Mouse (Mus musculus): ENCODE data around the gene Babam2.

Gene Babam2

DNA sequence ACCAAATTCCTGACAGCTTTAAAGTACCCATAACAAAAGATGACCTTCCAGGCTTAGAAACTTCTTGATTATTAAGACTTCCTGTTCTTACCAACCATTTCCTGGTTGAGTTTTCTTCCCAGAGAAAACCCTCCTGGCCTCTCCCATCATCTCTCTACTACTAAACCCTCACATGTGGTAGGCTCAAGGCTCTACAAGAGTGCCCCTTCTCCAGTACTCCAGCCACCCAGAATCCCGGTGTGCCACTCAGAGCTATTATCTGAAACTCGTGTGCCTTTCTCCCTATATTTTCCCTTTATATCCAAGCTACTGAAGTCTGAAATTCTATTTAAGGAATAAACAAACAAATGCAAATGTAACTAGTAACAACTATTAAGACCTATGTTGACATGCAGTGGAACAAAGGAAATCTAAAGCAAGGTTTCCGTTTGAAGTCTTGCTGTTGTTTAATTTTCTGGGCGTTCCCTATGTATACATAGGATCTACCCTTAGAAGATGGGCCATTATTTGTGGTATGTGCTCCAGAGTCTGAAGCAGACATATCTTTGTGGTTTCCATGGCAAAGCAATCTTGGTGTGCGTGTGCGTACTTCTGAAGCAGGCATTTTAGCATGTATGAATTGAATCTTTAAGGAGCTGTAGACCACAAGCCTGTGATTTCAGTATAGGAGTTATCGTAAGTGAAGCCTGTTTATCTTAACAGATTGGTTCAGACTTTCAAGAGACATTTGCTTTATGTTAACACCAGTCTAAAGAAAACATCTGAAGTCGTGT is 361.2 kb downstream of the Babam2 start:
- no peak for DNase-seq

DNA sequence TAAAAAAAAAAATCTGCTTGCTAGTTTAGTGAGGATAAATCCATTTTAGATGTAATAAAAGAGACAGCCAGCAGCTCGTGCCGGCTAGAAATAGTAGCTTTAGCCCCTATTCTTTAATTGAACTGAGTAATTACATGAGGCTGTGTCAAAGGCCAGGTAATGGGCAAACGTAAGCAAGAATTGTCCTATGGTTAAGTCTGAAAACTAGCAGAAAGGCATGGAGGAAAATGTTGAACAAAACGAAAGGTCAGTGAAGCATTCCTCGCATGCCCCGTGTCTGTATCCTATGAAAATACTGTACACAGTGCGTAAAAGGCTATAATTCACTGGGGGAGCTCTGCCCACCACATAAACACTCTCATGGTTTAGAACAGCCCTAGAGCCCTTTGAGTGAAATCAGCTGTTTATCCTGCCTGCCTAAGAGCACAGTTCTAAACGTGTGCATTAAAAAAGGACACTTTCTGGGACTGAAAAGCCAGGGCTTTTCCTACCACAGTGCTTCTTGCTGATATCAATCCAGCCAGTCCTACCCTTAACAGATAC is 361.8 kb downstream of the Babam2 start:
- no peak for DNase-seq

DNA sequence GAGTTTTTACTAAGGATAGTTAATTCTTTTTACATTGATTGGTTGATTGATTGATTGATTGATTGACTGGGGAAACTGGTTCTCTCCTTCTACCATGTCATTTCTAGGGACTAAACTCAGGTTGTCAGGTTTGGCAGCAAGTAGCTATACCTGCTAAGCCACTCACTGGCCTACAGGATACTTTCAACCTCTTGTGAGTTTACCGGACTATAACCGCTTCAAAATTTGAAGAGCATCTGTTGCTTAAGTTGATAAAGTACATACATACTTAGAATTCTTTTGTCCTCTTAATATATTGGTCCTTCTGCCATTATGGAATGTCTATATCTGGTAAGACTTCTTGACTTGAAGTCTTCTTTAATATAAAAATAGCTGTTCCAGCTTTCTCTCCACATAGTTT is 363.0 kb downstream of the Babam2 start:
- no peak for DNase-seq

DNA sequence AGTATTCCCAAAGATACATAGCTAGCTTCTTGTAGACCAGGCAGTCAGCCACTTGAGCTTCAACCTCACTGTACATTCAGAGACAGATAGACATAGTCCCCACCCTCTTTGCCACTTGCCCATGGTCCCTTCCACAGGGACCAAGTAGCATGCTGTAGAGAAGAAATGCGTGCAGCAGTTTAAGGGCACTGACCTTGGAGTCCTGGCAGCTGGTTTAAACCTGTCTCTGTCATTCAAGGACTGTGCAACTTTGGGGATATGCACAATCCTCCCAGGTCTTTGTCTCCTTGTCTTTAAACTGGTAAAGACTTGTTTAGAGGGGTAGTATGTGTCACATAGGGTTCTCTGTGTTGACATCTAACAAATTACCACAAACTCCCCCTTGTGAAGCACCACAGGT is 364.4 kb downstream of the Babam2 start:
- no peak for DNase-seq

DNA sequence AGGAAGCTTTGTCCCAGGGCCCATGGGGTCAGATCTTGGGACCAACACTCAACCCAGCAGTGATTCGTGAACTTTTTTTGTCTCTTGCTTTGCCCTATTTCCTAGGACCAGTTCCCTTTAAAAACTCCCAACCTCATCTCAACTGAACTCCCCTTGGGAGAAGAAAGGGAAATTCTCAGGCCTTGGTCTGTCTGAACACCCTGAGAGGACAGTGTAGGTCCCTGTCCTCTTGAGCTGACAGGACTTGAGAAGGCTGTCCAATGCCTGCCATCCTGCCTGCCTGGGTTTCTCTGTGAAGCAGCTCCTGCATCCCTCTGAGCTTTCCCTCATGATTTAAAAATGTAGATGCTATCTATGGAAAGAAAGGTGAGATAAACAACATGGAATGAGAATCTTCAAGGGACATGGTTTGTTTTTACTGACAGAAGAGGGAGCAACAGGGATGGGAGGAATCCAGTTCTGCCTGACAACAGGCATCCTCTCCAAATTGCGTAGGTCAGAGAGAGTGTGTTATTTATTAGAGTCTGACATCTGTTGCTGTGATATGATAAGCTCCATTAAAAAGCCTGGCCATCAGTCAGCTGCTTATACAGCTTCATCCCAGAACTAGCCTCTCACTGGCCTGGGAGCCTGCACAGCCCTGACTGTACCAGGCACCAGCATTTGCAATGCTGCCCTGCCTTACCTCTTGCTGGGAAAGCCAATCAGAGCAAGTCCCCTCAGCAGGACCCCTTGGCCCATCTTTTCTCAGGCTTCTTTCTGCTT is 367.0 kb downstream of the Babam2 start:
- DNase-seq: no peak

DNA sequence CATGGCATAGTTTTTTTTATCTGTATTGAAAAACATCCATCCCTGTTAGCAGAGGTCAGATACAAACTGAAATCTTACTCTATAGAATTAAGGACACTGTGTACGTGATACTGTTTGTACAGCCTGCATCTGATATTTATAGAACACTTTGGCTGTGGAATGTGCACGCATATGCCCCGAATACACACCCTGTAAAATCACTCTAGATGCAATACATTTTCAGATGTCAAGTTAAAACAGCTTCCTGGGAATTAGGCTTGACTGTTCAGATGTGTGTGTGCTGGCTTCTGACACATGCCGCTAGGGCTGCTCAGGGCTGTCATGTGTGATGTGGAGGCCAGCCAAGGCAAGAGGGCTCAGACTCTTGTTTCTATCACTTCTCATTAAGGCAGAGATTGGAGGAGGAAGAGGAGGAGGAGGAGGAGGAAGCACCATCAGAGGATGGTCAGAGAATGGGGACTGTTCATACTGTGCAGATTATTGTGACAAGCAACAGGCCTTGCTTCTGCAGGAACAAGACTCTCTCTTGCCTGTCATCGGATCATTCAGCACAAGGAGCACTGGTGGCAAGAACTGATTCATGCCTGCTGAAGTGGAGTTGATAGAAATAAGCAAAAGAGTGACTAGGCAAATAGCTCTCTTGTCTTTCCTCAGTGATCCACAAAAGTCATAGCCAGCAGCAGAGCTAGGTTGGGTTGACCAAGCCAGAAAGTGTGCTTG is 368.7 kb downstream of the Babam2 start:
- no peak for DNase-seq

DNA sequence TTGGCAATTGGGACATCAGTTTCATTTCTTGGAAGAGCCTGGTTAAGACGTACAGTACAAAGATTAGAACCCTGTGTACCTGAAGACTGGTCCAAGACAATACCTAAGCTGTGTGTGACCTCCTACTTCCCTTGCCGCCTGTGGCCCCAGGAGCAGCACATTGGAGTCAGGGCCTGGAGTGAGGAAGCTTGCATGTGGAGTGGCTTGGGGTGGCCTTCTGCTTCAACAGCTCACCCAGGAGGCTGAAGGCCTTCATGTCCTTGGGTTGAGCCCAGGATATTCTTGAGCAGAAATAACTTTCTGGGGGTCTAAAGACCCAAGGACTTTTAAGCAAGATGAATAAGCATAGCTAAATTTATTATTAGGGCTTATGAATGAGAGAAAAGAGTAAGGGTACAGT is 369.4 kb downstream of the Babam2 start:
- no peak for DNase-seq

DNA sequence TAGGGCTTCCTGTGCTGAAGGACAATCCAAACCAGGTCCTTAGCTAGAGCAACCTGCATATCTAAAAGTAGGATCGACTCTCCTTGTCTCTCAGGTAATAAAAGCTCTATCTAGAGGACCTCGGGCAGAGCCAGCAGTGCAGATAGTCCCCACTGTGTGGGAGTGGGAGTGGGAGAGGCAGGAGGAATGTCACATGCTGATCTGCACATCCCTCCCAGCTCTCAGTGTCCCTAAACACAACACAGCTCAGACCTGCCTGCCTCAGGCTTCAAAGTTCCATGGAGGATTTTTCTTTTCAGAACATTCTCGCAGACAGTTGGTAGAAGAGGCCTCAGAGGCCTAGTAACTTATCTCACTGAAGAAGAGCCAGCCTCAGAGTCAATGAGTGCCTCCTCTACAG is 371.1 kb downstream of the Babam2 start:
- no peak for DNase-seq

DNA sequence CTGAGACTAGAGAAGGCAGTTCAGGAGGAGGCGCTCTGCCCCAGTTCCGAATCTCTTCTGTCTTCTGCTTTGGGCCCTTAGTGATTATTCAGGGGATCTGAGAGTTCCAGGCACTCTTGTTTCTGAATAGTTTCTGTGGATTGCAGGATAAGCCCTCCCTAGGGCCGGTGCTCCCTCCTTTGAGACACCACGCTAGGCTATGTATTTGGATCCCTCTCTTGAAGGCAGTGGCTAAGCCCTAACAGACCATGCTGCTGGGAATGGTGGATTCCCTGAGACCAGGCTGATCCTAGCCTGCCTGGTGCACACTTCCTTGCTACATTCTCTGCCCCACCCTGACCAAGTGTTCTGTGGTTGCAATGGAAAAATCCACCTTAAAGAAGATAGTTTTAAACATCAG is 371.6 kb downstream of the Babam2 start:
- DNase-seq: no peak

DNA sequence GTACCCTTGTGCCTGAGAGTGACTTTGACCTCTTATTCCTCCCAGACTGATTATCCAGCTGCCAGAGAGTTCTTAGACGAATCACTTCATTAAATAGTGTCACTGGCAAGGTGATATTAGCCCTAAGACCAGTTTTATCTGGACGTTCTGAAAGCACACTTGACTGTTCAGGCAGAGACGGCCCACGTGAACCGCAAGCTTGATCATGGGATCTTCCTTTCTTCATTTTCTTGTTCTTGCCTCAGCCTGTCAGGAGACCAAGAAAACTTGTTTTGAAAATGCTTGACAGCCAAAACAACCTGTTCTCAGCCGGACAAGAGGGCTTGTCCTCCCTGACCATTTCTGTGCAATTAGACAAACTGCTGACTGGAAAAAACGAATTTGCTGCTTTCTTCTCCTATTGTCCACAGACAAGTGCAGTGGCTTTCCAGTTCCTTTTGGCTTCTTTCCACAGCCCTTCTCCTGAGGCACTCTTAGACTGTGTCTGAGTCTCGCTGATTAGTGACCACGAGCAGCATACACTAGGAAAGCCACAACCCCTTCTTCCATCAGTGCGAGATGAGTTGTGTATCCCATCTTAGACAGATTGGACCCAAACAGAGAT is 372.2 kb downstream of the Babam2 start:
- no peak for DNase-seq

DNA sequence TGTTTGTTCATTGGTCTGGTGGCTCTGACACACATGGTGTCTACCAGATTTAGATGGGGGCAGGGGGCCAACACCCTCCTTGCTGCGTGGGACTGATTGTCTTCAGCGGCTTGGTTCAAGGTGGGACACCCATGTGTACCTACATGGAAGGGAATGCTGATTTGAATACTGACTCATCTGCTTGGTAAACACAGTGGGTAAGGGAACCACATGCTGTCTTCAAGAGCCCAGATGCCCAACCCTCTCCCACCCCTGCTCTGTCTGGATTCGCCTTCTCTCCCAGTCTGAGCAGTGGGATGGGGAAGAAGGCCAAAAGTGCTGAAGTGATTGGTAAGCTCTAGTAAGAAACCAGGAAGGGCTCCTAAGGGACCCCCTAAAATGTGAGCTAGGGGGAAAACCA is 373.3 kb downstream of the Babam2 start:
- DNase-seq: no peak

DNA sequence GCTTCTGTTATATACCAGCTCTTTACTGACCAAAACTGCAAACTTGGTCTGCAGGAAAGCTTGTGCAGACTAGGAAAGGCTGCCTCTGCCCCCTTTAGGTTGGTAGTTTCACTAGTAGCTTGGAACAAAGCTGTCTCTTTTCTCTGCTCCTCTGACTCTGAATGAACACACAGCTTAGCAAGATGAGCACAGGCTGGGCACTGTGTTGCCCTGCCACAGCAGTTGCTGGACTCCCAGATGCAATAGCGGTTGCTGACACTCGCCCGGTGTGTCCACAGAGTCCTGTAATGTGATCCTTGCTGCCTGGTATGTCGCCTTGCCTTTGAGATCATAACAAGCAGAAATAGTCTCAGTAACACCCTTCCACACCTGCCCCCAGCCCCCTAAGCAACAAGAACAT is 373.8 kb downstream of the Babam2 start:
- no peak for DNase-seq

DNA sequence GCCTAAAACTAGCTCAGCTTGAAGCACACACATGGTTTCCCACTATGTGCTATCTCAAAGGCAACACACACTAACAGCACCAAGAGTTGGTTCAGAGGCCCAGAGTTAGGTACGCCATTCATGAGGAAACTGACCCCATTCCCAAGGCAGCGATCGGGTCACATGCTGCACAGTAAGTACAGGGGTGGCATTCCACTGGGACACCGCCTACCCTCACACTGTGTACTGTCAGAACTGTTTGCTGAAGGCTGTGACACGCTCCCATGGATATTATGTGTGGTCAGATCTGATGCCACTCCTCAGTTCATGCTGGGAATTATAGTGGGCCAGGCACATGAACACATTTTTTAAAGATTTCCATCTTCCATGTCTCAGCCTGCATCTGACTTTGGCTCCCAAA is 374.3 kb downstream of the Babam2 start:
- DNase-seq: no peak

DNA sequence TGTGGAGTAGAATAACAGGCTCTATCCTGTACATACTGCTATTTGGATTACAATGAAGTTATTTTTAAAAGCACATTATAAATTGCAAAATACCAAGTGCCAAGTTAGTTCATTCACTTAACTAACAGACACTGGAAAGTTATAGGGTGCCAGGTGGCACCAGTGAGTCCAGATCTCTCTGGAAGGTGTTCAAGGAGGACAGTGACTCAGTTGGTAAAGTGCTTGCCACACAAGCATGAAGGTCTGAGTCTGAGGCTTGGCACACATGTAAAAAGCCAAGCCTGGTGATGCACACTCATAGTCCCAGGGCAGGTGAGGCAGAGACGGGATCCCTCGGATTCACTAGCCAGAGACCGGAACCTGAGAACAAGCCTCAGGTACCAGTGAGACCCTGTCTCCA is 375.4 kb downstream of the Babam2 start:
- DNase-seq: no peak

DNA sequence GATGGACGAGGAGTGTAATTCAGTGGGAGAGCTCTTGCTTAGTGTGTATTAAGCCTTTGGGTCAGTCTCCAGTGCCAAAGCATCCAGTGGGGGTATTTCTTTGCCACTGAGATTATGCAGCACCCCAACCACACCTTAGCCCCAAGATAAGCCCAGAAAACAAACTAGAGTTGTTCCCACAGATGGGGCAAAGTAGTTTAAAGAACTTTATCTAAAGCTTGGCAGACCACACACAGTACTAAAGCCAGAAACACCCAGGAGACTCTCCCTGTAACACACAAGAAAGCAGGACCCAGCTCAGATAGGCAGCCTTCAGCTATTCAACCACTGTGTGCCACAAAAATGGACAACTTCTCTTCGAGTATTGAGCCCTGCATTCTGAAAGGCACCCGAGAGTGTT is 376.6 kb downstream of the Babam2 start:
- no peak for DNase-seq

DNA sequence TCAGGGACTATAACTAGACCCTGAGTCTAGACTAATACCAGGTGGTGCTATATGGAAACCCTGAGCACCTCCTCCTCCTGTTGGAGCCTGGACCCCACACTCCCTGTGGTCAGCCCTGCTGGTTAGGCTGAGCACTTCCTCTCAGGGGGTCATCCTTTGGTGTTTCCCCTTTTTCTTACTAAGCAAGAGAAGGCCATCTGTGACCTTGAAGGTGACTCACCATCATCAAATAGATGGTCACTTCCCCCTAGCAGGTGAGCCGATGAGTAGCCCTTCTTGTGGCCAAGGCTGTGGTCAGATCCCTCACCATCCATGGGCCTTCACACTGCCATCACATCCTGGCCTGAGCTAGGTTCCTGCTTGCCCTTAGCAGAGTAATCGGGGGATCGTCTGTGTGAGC is 379.7 kb downstream of the Babam2 start:
- DNase-seq: no peak

DNA sequence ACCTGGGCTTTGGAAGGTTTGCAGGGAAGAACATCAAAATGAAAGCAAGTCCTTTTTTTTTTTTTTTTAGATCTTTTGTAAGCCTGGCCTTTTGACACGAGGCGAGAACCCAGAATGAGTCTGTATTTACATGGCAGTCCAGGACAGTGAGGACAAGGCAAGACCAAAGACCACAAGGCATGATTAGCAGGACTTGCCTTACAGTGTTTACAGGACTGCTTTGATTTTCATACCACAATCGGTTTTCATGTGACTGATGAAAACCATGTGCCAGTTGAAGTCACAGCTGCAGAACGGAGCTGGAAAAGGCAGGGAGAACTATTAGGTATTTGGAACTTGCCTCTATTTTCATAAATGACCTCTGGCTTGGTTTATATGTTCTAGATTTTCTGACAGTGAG is 381.5 kb downstream of the Babam2 start:
- no peak for DNase-seq

DNA sequence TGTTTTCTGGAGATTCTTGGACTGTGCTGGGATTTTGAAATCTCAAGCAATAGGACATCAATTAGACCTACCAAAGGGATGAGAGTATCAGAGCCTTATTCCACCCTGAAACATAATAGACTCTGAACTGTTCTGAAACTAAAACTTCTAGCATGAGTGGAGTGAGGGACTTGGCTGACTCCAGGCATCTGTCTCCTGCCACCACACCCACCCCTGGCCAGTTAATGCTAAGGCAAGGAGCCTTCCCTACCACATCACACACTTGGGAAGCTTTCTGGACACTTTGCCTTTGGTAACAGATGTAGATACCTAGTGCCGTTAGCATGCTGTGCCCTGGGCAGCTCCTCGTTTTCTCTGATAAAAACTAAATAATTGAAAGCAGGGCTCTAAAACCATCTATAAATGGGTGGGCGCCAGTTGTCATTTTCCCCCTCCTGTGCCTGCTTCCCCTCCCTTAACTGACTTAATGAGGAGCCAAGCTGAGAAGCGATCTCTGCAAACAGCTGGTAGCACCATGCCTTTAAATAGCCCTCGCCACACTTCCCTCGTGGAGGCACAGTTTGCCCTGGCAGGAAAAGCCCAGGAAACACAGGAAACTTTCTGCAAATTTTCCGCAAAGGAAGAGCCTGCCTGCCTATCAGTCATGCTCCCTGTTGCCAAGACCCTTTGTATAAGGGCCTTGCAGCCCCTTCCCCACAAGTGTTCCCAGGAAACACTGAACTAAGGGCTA is 383.2 kb downstream of the Babam2 start:
- DNase-seq: no peak

DNA sequence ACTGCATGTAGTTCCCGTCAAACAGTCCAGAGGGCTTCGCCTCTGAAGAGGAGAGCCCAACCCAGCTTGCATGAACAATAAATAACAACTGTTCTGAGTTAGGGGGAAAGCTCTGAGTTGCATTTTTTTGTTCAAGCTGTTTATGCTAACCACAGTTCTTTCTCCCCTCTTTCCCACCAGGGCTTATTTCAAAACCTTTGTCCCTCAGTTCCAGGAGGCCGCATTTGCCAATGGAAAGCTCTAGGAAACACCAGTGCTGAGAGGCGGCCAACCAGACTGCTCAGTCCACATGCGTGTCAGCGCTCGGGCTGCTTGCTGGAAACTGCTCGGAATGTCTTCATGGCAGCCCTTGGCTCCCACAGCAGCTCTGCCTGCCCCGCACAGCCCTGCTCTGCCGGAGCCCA is 386.9 kb downstream of the Babam2 start:
- DNase-seq: no peak

DNA sequence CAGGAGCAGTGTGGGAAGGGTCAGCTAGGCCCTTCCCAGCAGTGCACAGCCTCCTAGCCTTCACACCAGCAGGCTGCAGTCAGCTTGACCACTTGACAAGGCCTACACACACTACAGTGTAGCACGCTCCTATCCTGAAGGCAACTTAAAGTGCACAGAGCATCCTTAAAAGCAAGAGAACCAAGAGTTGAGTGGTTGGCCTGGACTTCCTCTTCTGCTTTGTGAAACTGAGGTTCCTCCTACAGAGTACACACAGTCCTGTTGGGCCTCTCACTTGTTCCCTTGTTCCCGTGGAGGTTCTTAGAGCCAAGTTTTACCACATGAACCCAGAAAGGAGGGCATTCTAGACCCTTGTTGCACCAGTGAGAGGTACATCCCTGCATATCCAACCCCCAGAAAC is 388.1 kb downstream of the Babam2 start:
- DNase-seq: no peak

DNA sequence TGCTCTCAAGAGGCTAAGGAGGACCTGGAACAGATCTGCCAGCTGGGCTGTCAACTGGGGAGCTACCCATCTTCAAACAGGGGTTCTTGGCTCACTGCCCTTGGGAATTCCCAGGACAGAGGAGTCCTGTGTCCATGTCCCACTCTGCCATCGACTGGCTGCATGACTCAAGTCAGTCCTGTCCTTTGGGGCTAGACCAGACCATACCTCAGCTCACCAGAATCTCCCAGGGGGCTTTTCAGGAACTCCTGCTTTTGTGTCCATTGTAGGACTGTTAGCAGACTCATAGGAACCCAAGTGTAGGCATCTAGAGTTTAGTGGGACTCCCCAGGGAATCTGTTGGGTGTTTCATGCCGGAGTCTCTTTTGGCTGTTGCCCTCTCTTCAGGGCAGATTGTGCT is 388.5 kb downstream of the Babam2 start:
- DNase-seq: no peak

DNA sequence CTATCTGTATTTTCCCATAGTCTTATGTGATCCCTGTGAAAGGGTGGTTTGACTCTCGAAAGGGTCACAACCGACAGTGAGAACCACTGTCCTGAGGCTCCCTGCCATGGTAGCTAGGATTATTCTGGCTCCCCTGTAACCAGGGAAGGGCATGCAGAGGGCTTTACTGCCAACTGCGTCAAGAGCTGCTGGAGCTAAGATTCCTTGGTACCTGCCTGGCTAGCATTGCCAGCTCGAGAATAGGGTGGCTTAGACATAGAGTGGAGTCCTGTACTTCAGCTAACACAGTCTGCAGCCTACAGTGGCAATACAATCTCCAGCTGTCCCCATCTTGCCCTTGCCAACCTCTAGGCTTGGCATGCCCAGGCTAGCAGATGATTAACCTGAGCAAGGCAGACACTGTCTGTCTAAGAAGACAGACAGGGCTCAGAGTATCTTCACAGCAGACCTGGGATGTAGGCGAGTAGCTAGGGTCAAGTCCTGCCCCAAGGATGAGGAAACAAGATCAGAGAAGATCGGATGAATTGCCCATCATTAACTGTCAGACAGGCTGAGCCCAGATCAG is 389.1 kb downstream of the Babam2 start:
- DNase-seq: no peak

Data from thymus, adult 18-20 months (tissue).